Mouse (Mus musculus) CH12.LX (cell line): ENCODE measurements at regions not wholly inside any gene's neighbourhood (a gene's known extent, or its start where the extent isn't known, plus 50 kb on each side); places are given as distances from the start of the nearest gene placed in this dataset.

ENCODE experiments used
- DNase-seq: peaks from one replicate; pipeline ENCODE4 v3.0.0-alpha.2; 2013; ENCODE audit errors: extremely low read depth
- H3K27ac ChIP-seq: 2 replicates; pipeline ENCODE4 v1.5.1; 2012; ENCODE audit warnings: low read depth, mild to moderate bottlenecking, control low read depth, moderate library complexity; ENCODE audit not compliant: insufficient read depth
- H3K27me3 ChIP-seq: replicated peaks from 2 replicates; pipeline ENCODE3; 2012; ENCODE audit warnings: inconsistent platforms
- H3K36me3 ChIP-seq, 2 experiments: replicated peaks in 1 of 2; 2 replicates each; pipeline versions ENCODE3 to v1.6.1; 2012; ENCODE audit warnings: inconsistent platforms in 1 of 2, low read length in 1 of 2, mild to moderate bottlenecking in 1 of 2, mixed read lengths in 1 of 2, moderate library complexity in 1 of 2; ENCODE audit not compliant: control insufficient read depth in 1 of 2, insufficient read depth in 1 of 2
- H3K4me1 ChIP-seq, 2 experiments: 2 replicates each; pipeline ENCODE4 v1.6.1; 2012; ENCODE audit warnings: inconsistent platforms in 1 of 2, moderate library complexity in 1 of 2; ENCODE audit not compliant: insufficient read depth in 2 of 2, control insufficient read depth in 1 of 2
- H3K4me2 ChIP-seq: 2 replicates; pipeline ENCODE4 v1.6.1; 2012; ENCODE audit warnings: low read depth, mild to moderate bottlenecking, control low read depth; ENCODE audit not compliant: poor library complexity, insufficient read depth, severe bottlenecking
- H3K4me3 ChIP-seq, 3 experiments: fragments of 150-350 bp in 1 of 3; sonication (generic) in 1 of 3; replicated peaks in 1 of 3; 2 replicates each; pipeline versions ENCODE3 to v1.5.1; 2011 to 2012; ENCODE audit warnings: low read depth in 2 of 3, low read length in 2 of 3, mild to moderate bottlenecking in 2 of 3, moderate library complexity in 2 of 3, control low read depth in 1 of 3, improper control_type of control experiment in 1 of 3, inconsistent platforms in 1 of 3, mixed read lengths in 1 of 3; ENCODE audit not compliant: poor library complexity in 1 of 3
- H3K79me2 ChIP-seq: replicated peaks from 2 replicates; pipeline ENCODE4 v1.6.1; 2012; ENCODE audit warnings: mild to moderate bottlenecking, moderate library complexity; ENCODE audit not compliant: control insufficient read depth, poor library complexity, insufficient read depth, severe bottlenecking; ENCODE audit errors: extremely low read depth
- H3K9ac ChIP-seq: 2 replicates; pipeline ENCODE4 v1.6.1; 2012; ENCODE audit warnings: low read depth, mild to moderate bottlenecking, control low read depth, moderate library complexity; ENCODE audit not compliant: insufficient read depth
- H3K9me3 ChIP-seq: replicated peaks from 2 replicates; pipeline ENCODE3; 2012; ENCODE audit warnings: low read length, inconsistent platforms, mixed read lengths
- CTCF ChIP-seq, 2 experiments: IDR thresholded peaks in 1 of 2; conservative IDR thresholded peaks in 1 of 2; 2 replicates each; pipeline ENCODE4 v1.5.1; 2011 to 2012; ENCODE audit warnings: low read depth in 2 of 2, low read length in 2 of 2, improper control_type of control experiment in 1 of 2, inconsistent platforms in 1 of 2, mild to moderate bottlenecking in 1 of 2, moderate library complexity in 1 of 2
- ELF1 ChIP-seq: IDR thresholded peaks from 2 replicates; pipeline ENCODE4 v1.6.1; 2014; ENCODE audit warnings: low read depth, mild to moderate bottlenecking, inconsistent platforms, low read length, improper control_type of control experiment
- EP300 ChIP-seq: IDR thresholded peaks from 2 replicates; pipeline ENCODE4 v1.6.1; 2011; ENCODE audit warnings: low read length, improper control_type of control experiment
- ETS1 ChIP-seq: conservative IDR thresholded peaks from 2 replicates; pipeline ENCODE4 v1.6.1; 2012; ENCODE audit warnings: low read depth, mild to moderate bottlenecking, inconsistent platforms, low read length, improper control_type of control experiment, moderate library complexity
- GABPA ChIP-seq: IDR thresholded peaks from 2 replicates; pipeline ENCODE4 v1.6.1; 2012; ENCODE audit warnings: low read depth, low read length, improper control_type of control experiment, inconsistent platforms; ENCODE audit not compliant: insufficient replicate concordance
- HCFC1 ChIP-seq: IDR thresholded peaks from 2 replicates; pipeline ENCODE4 v1.6.1; 2012; ENCODE audit warnings: low read depth, mild to moderate bottlenecking, inconsistent platforms, low read length, improper control_type of control experiment
- JUN ChIP-seq: IDR thresholded peaks from 2 replicates; pipeline ENCODE4 v1.6.1; 2011; ENCODE audit warnings: low read depth, mild to moderate bottlenecking, low read length, improper control_type of control experiment, moderate library complexity; ENCODE audit not compliant: insufficient read depth
- JUND ChIP-seq: conservative IDR thresholded peaks from 2 replicates; pipeline ENCODE4 v1.6.1; 2011; ENCODE audit warnings: low read depth, low read length, improper control_type of control experiment
- MAX ChIP-seq: IDR thresholded peaks from 2 replicates; pipeline ENCODE4 v1.6.1; 2011; ENCODE audit warnings: low read length, improper control_type of control experiment
- MEF2A ChIP-seq: IDR thresholded peaks from 2 replicates; pipeline ENCODE4 v1.6.1; 2014; ENCODE audit warnings: low read depth, mild to moderate bottlenecking, inconsistent platforms, low read length, improper control_type of control experiment, borderline replicate concordance
- MXI1 ChIP-seq: IDR thresholded peaks from 2 replicates; pipeline ENCODE4 v1.6.1; 2011; ENCODE audit warnings: mild to moderate bottlenecking, low read depth, low read length, improper control_type of control experiment
- PAX5 ChIP-seq: IDR thresholded peaks from 2 replicates; pipeline ENCODE4 v1.6.1; 2012; ENCODE audit warnings: low read length, inconsistent platforms, mixed read lengths
- POLR2A ChIP-seq: IDR thresholded peaks from 2 replicates; pipeline ENCODE4 v1.6.1; 2011; ENCODE audit warnings: low read depth, mild to moderate bottlenecking, improper control_type of control experiment, low read length
- RAD21 ChIP-seq: IDR thresholded peaks from 2 replicates; pipeline ENCODE4 v1.6.1; 2011; ENCODE audit warnings: low read depth, mild to moderate bottlenecking, low read length, improper control_type of control experiment, moderate library complexity
- UBTF ChIP-seq: IDR thresholded peaks from 2 replicates; pipeline ENCODE4 v1.6.1; 2012; ENCODE audit warnings: low read depth, mild to moderate bottlenecking, inconsistent platforms, low read length, improper control_type of control experiment, moderate library complexity
- ZKSCAN1 ChIP-seq: IDR thresholded peaks from 2 replicates; pipeline ENCODE4 v1.6.1; 2012; ENCODE audit warnings: low read depth, inconsistent platforms, low read length, improper control_type of control experiment, borderline replicate concordance
- dilution Hi-C: fragments of 300-500 bp; cut with MboI; formaldehyde crosslinking; loops from 2 replicates; pipeline ENCODE4 v1.14.3; 2020; ENCODE audit warnings: low sequenced_read_pairs; ENCODE audit not compliant: extremely low pct_unique_long_range_greater_than_20kb, extremely low pct_ligation_motif_present
- in situ Hi-C: fragments of 300-500 bp; cut with MboI; formaldehyde crosslinking; loops from 3 replicates; pipeline ENCODE4 v1.14.3; 2019; ENCODE audit warnings: low sequenced_read_pairs, low pct_ligation_motif_present, low pct_unique_long_range_greater_than_20kb, mixed read lengths

GRCm38 (mm10) chr1:41890714-41891689, 804.6 kb upstream of the Pou3f3 start:
- Histone ChIP-seq H3K27me3 (no peaks in the 10 kb centered on the region), H3K27ac (no peak overlapping the region), H3K9me3 (peaks cover 68% of the 10 kb centered on the region), H3K4me1 (no peaks in the 10 kb centered on the region), H3K79me2 (no peaks in the 10 kb centered on the region), H3K36me3 (no peaks in the 10 kb centered on the region), H3K4me3 (no peak overlapping the region), H3K9ac (no peak overlapping the region), H3K4me2 (no peak overlapping the region)
- DNase-seq = no peak
- no peak for TF ChIP-seq MEF2A
- TF ChIP-seq CTCF (conservative IDR thresholded peaks at IDR 0.05 in 1 of 2, IDR thresholded peaks at IDR 0.05 in 1 of 2; ENCODE audit: low read depth in 2 of 2, low read length in 2 of 2) = no peak
- TF ChIP-seq ELF1 = no peak
- in situ Hi-C loops (no loop called here), dilution Hi-C loops (no loop called here)

GRCm38 (mm10) chr1:41891730-41892129, 803.8 kb upstream of the Pou3f3 start:
- Histone ChIP-seq H3K36me3 (no peaks in the 10 kb centered on the region), H3K9ac (no peak overlapping the region), H3K79me2 (no peaks in the 10 kb centered on the region), H3K27ac (no peak overlapping the region), H3K4me2 (no peak overlapping the region), H3K4me1 (no peaks in the 10 kb centered on the region), H3K4me3 (no peak overlapping the region), H3K27me3 (no peaks in the 10 kb centered on the region), H3K9me3 (peaks cover 64% of the 10 kb centered on the region)
- dilution Hi-C loops (no loop called here), in situ Hi-C loops (no loop called here)
- DNase-seq = no peak
- TF ChIP-seq GABPA (no peak), POLR2A (no peak), JUND (no peak), RAD21 (no peak), PAX5 (no peak), EP300 (no peak), CTCF (conservative IDR thresholded peaks at IDR 0.05 in 1 of 2, IDR thresholded peaks at IDR 0.05 in 1 of 2; ENCODE audit: low read depth in 2 of 2, low read length in 2 of 2) (no peak), JUN (no peak), MAX (no peak), ETS1 (no peak), ZKSCAN1 (no peak), MXI1 (no peak), UBTF (no peak), HCFC1 (no peak), MEF2A (no peak)
